Mouse (Mus musculus) liver, embryonic 11.5 days (tissue): ENCODE data around the gene Trmt10c. TPM values are rescaled to one million over a fixed set of nuclear protein-coding genes. Genes with fewer than 3 reads are reported as not detected.

Experiments
- ATAC-seq: fragments of 200-750 bp; cut with Nextera tagmentation; replicated peaks from 2 replicates; pipeline ENCODE4 v1.8.0; 2017; ENCODE audit warnings: moderate number of reproducible peaks, mild to moderate bottlenecking, moderate TSS enrichment, moderate library complexity; ENCODE audit not compliant: low FRiP score
- DNase-seq: peaks from one replicate; pipeline ENCODE4 v3.0.0-alpha.2; 2017; ENCODE audit warnings: low spot score
- H3K27ac ChIP-seq: fragments of 300-500 bp; sonication (generic); 2 replicates; pipeline ENCODE4 v1.5.1; 2014; ENCODE audit warnings: mild to moderate bottlenecking, low read depth, low read length, control low read depth
- H3K27me3 ChIP-seq: fragments of 300-500 bp; sonication (generic); replicated peaks from 2 replicates; pipeline ENCODE4 v1.6.1; 2014; ENCODE audit warnings: low read length, mixed read lengths; ENCODE audit not compliant: control insufficient read depth, insufficient read depth
- H3K36me3 ChIP-seq: fragments of 300-500 bp; sonication (generic); 2 replicates; pipeline ENCODE4 v1.6.1; 2014; ENCODE audit warnings: mild to moderate bottlenecking, low read length, moderate library complexity, mixed read lengths; ENCODE audit not compliant: control insufficient read depth, insufficient read depth
- H3K4me1 ChIP-seq: fragments of 300-500 bp; sonication (generic); replicated peaks from 2 replicates; pipeline ENCODE4 v1.6.1; 2014; ENCODE audit warnings: low read length, mixed read lengths; ENCODE audit not compliant: control insufficient read depth, insufficient read depth
- H3K4me2 ChIP-seq: fragments of 300-500 bp; sonication (generic); 2 replicates; pipeline ENCODE4 v1.6.1; 2014; ENCODE audit warnings: mild to moderate bottlenecking, control low read depth, moderate library complexity
- H3K4me3 ChIP-seq: fragments of 300-500 bp; sonication (generic); 2 replicates; pipeline ENCODE4 v1.5.1; 2014; ENCODE audit warnings: low read depth, low read length, control low read depth
- H3K9ac ChIP-seq: fragments of 300-500 bp; sonication (generic); 2 replicates; pipeline ENCODE4 v1.6.1; 2014; ENCODE audit warnings: low read depth, low read length, control low read depth
- H3K9me3 ChIP-seq: fragments of 300-500 bp; sonication (generic); 2 replicates; pipeline ENCODE4 v1.6.1; 2016; ENCODE audit warnings: low read length, inconsistent platforms, mixed read lengths; ENCODE audit not compliant: control insufficient read depth
- WGBS: fragments of 180-500 bp; shearing (Covaris S2); extraction: QIAGEN DNeasy Blood & Tissue Kit; methylation state at CpG from one replicate; pipeline ENCODE4 v1.1.7; 2014; 5-methylcytosine and 5-hydroxymethylcytosine counted together
- microRNA-seq: library from miRNA; unstranded; fragments of <30 nt; microRNA quantifications from one replicate; pipeline ENCODE4, GENCODE M21; 2017; ENCODE audit warnings: borderline number of aligned reads
- polyA plus RNA-seq: library from polyadenylated mRNA; unstranded; fragments of >200 nt; fragmentation: Nextera tagmentation; extraction: Ambion mirVana; gene quantifications from 2 replicates; pipeline ENCODE4 v1.2.1, GENCODE M21; 2014

The Trmt10c gene
- polyA plus RNA-seq, 1 experiment from 2014 or later = 38.5 TPM

GRCm38 (mm10) chr16:55990311-55990710 is 47.3 kb downstream of the Trmt10c start:
- Histone ChIP-seq H3K4me3 (no peak overlapping the region), H3K4me1 (no peaks in the 10 kb centered on the region), H3K36me3 (peaks cover 17% of the 10 kb centered on the region), H3K27ac (no peak overlapping the region), H3K9ac (no peak overlapping the region), H3K4me2 (no peak overlapping the region), H3K9me3 (no peaks in the 10 kb centered on the region), H3K27me3 (no peaks in the 10 kb centered on the region)
- WGBS = 93% methylated on average over 4 of the region's 4 CpGs
- ATAC-seq (no peak), DNase-seq (no peak)

- Histone ChIP-seq H3K27me3 (no peaks in the 10 kb centered on the region), H3K27ac (no peak overlapping the region), H3K4me2 (no peak overlapping the region), H3K9ac (no peak overlapping the region), H3K9me3 (no peaks in the 10 kb centered on the region), H3K36me3 (peaks cover 18% of the 10 kb centered on the region), H3K4me1 (no peaks in the 10 kb centered on the region), H3K4me3 (no peak overlapping the region)
- 78% methylated on average over 3 of the region's 3 CpGs for WGBS
- ATAC-seq (no peak), DNase-seq (no peak)
These were observed 51.6 kb downstream of the Trmt10c start for GRCm38 (mm10) chr16:55986001-55986400.

Small RNA genes lying within 50 kb of the gene (microRNA-seq; reads per million reads assigned to microRNA genes)
- not detected for gene Gm24047

Other genes with a start within 250 kb of the Trmt10c start
- 4.5 and 4.6 TPM in 2 replicates for gene Nfkbiz, start 198.9 kb downstream of the Trmt10c start, polyA plus RNA-seq
- 0.73 and 0.93 TPM in 2 replicates for gene Nxpe3, start 142.5 kb downstream of the Trmt10c start, polyA plus RNA-seq
- gene Cep97, start 103.0 kb downstream of the Trmt10c start, polyA plus RNA-seq = 8.9 and 9.3 TPM in 2 replicates
- 847 and 912 TPM in 2 replicates for gene Rpl24, start 71.5 kb downstream of the Trmt10c start, polyA plus RNA-seq
- gene Zbtb11, start 63.9 kb downstream of the Trmt10c start, polyA plus RNA-seq = 21.7 and 23.5 TPM in 2 replicates
- gene Pcnp, start 8.1 kb downstream of the Trmt10c start, polyA plus RNA-seq = 195 and 210 TPM in 2 replicates
- gene Senp7, start 10.5 kb upstream of the Trmt10c start, polyA plus RNA-seq = 24.1 and 29.2 TPM in 2 replicates
- gene Impg2, start 166.5 kb upstream of the Trmt10c start, polyA plus RNA-seq = 0.12 and 0.16 TPM in 2 replicates